Mouse (Mus musculus) lung, embryonic 14.5 days (tissue): ENCODE data around the gene Lrp3. TPM values are rescaled to one million over a fixed set of nuclear protein-coding genes. Genes with fewer than 3 reads are reported as not detected.
A peak's percentile ranks its signal among the peaks of the same experiment; 100 is the strongest.
"Not testable (repeated sequence)": the region's sequence is repeated elsewhere in the genome, so short reads cannot be mapped to it uniquely, and the experiment has no call there.

Source experiments
- ATAC-seq: fragments of 200-750 bp; cut with Nextera tagmentation; 2 replicates; pipeline ENCODE4 v1.8.0; 2017; ENCODE audit warnings: mild to moderate bottlenecking, moderate TSS enrichment, moderate library complexity; ENCODE audit not compliant: insufficient read depth
- DNase-seq: peaks from one replicate; pipeline ENCODE4 v3.0.0-alpha.2; 2015
- H3K27ac ChIP-seq: fragments of 300-500 bp; sonication (generic); 2 replicates; pipeline ENCODE4 v1.5.1; 2014; ENCODE audit warnings: low read depth, mild to moderate bottlenecking, moderate library complexity
- H3K27me3 ChIP-seq: fragments of 300-500 bp; sonication (generic); 2 replicates; pipeline ENCODE4 v1.6.1; 2014; ENCODE audit warnings: low read length, control low read depth; ENCODE audit not compliant: insufficient read depth
- H3K36me3 ChIP-seq: fragments of 300-500 bp; sonication (generic); 2 replicates; pipeline ENCODE4 v1.6.1; 2014; ENCODE audit warnings: control low read depth; ENCODE audit not compliant: insufficient read depth
- H3K4me1 ChIP-seq: fragments of 300-500 bp; sonication (generic); 2 replicates; pipeline ENCODE4 v1.6.1; 2014; ENCODE audit warnings: antibody characterized with exemption, control low read depth; ENCODE audit not compliant: insufficient read depth
- H3K4me2 ChIP-seq: fragments of 300-500 bp; sonication (generic); 2 replicates; pipeline ENCODE4 v1.6.1; 2014; ENCODE audit warnings: mild to moderate bottlenecking
- H3K4me3 ChIP-seq: fragments of 300-500 bp; sonication (generic); 2 replicates; pipeline ENCODE4 v1.5.1; 2014; ENCODE audit warnings: low read depth, low read length
- H3K9ac ChIP-seq: fragments of 300-500 bp; sonication (generic); 2 replicates; pipeline ENCODE4 v1.6.1; 2014
- H3K9me3 ChIP-seq: fragments of 300-500 bp; sonication (generic); 2 replicates; pipeline ENCODE4 v1.6.1; 2016; ENCODE audit warnings: low read depth, low read length, control low read depth
- CTCF ChIP-seq: IDR thresholded peaks from 2 replicates; pipeline ENCODE4 v1.5.1; 2016; ENCODE audit warnings: antibody characterized with exemption, low read depth
- WGBS: fragments of 180-500 bp; shearing (Covaris S2); extraction: QIAGEN DNeasy Blood & Tissue Kit; methylation state at CpG from one replicate; pipeline ENCODE4 v1.1.7; 2014; 5-methylcytosine and 5-hydroxymethylcytosine counted together
- polyA plus RNA-seq: library from polyadenylated mRNA; unstranded; fragments of >200 nt; fragmentation: Nextera tagmentation; extraction: Ambion mirVana; gene quantifications from 2 replicates; pipeline ENCODE4 v1.2.1, GENCODE M21; 2014

Lrp3 gene
- 8.2 and 11.2 TPM in 2 replicates for polyA plus RNA-seq

DNA sequence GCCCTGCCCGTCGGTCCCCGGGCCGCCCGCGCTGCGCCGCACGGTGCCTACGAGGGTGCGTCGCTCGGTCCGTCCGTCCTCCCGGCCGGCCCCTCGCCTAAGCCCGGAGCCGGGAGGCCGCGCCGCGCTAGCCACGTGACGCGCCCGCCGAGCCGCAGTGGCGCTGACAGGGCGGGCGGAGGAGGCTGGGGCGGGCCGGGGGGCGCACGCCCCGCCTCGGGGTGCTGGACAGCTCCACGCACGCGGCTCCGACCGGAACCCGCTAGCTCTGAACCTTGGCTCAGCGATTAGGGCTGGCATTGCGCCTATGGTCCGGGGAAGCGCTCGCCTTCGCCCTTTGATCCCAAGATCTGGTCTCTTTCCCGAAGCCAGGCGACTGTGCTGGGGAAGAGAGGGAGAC, at the start of gene Lrp3:
Gene Lrp3, minus strand, starts transcription at position 274 of the 400 bp plus-strand sequence.
- H3K36me3 ChIP-seq: peaks cover 9% of the 10 kb centered on the region; the same call in 1 of the 2 replicates
- H3K27ac ChIP-seq: no peak within 1 kb of the TSS; the same call in 1 of the 2 replicates
- H3K27me3 ChIP-seq: no peaks in the 10 kb centered on the region
- ATAC-seq (peak; percentile 95), DNase-seq (peak; percentile 91)
- peak within 1 kb of the TSS; percentile 82 for H3K4me2 ChIP-seq
- peak within 1 kb of the TSS; percentile 71 for H3K9ac ChIP-seq
- 0 out of 2 replicates have a peak, but pooled peaks cover 4% of the 10 kb centered on the region for H3K4me1 ChIP-seq
- whole genome bisulfite sequencing: 1% methylated on average over 46 of the region's 53 CpGs
- no peak for TF ChIP-seq CTCF
- peak within 1 kb of the TSS; percentile 61 for H3K4me3 ChIP-seq
- H3K9me3 ChIP-seq: no peaks in the 10 kb centered on the region

- peak; percentile 79 for TF ChIP-seq CTCF
- no peak overlapping the region for H3K9ac ChIP-seq
- H3K4me2 ChIP-seq: no peak overlapping the region
- no peaks in the 10 kb centered on the region for H3K9me3 ChIP-seq
- no peak overlapping the region for H3K4me3 ChIP-seq
- peak; percentile 86 for DNase-seq
- no peaks in the 10 kb centered on the region for H3K4me1 ChIP-seq
- H3K27ac ChIP-seq: no peak overlapping the region
- no peak for ATAC-seq
- H3K27me3 ChIP-seq: no peaks in the 10 kb centered on the region
- 11% methylated on average over 7 of the region's 7 CpGs for WGBS
- H3K36me3 ChIP-seq: no peaks in the 10 kb centered on the region
Measured at GRCm38 (mm10) chr7:35264746-35265145, 49.4 kb upstream of the Lrp3 start.

- DNase-seq (no peak), ATAC-seq (no peak)
- 74% methylated on average over 15 of the region's 15 CpGs for WGBS
- Histone ChIP-seq H3K9me3 (no peaks in the 10 kb centered on the region), H3K4me3 (no peak overlapping the region), H3K27me3 (no peaks in the 10 kb centered on the region), H3K36me3 (no peaks in the 10 kb centered on the region), H3K27ac (no peak overlapping the region), H3K9ac (no peak overlapping the region), H3K4me1 (no peaks in the 10 kb centered on the region), H3K4me2 (no peak overlapping the region)
- no peak for TF ChIP-seq CTCF
Measured at GRCm38 (mm10) chr7:35263595-35264489, 48.5 kb upstream of the Lrp3 start.

DNA sequence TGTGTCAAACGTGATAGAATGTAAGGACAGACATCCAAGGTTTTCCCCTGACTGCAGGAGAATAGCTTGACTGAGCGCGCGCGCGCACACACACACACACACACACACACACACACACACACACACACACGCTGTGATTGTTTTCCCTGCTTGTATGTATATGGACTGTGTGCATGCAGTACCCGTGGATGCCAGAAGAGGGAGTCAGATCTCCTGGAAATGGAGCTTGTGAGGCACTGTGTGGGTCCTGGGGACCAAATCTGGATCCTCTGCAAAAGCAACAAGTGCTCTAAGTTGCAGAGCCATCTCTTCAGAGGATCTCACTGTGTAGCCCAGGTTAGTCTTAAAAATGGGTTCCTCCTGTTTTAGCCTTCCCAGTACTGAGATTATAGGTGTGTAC, 44.1 kb upstream of the Lrp3 start:
- Histone ChIP-seq H3K9ac (no peak overlapping the region), H3K4me1 (no peaks in the 10 kb centered on the region), H3K36me3 (no peaks in the 10 kb centered on the region), H3K4me3 (no peak overlapping the region), H3K9me3 (no peaks in the 10 kb centered on the region), H3K27me3 (no peaks in the 10 kb centered on the region), H3K4me2 (no peak overlapping the region), H3K27ac (no peak overlapping the region)
- 85% methylated on average over 8 of the region's 8 CpGs for WGBS
- DNase-seq: no peak
- ATAC-seq: no peak
- peak; percentile 61 for TF ChIP-seq CTCF

DNA sequence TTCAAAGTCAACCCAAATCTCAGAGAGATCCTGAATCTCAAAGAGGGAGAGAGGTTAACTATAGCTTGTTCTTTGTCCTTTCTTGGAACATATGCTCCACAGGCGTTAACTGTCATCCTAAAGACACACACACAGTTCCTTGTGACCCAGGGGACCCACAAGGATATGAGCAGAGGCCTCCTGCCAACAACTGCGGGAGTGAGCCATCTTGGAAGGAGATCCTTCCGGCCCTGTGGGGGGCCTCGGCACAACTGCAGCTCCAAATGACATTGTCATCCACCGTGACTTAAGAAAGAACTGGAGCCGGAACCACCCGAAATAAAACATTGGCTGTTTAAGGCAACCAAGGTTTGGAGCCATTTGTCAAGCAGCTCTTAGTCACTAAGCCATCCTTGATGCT, 43.0 kb upstream of the Lrp3 start:
- no peak for TF ChIP-seq CTCF
- Histone ChIP-seq H3K27ac (peak overlapping the region; percentile 42; the same call in 1 of the 2 replicates), H3K4me1 (no peaks in the 10 kb centered on the region), H3K9me3 (no peaks in the 10 kb centered on the region), H3K4me2 (no peak overlapping the region), H3K27me3 (no peaks in the 10 kb centered on the region), H3K9ac (no peak overlapping the region), H3K36me3 (no peaks in the 10 kb centered on the region), H3K4me3 (no peak overlapping the region)
- DNase-seq (peak; percentile 75), ATAC-seq (peak; percentile 63; the same call in 1 of the 2 replicates)
- WGBS: 39% methylated on average over 7 of the region's 7 CpGs

DNA sequence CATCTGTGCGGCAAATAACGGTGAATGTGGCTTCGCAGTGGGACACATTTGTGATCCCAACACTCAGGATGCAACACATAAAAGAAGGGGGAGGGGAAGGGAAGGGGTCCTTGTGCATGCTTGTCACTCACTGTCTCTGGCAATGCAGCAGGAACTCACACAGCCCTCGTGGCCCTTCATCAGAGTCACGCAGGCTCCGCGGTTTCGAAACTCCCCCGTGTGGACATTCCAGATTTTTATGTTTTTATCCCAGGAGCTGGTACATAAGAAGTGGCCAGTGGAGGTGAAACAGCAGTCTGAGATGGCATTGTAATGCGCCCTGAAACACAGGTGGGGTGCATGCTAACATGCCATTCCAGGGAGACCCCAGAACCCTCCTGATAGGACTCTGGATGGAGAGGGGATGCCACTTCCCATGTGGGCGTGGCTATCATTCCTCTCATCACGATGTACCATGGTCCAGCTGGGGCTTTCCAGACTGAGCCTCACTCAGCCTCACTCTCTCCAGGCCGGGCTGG, 36.8 kb upstream of the Lrp3 start:
- 10% methylated on average over 13 of the region's 13 CpGs for WGBS
- no peak overlapping the region for H3K9ac ChIP-seq
- H3K27me3 ChIP-seq: no peaks in the 10 kb centered on the region
- H3K36me3 ChIP-seq: no peaks in the 10 kb centered on the region
- ATAC-seq: peak; percentile 86
- H3K27ac ChIP-seq: no peak overlapping the region
- H3K4me1 ChIP-seq: no peaks in the 10 kb centered on the region
- peak overlapping the region; percentile 50 for H3K4me2 ChIP-seq
- TF ChIP-seq CTCF: peak; percentile 62
- H3K9me3 ChIP-seq: no peaks in the 10 kb centered on the region
- peak; percentile 79 for DNase-seq
- H3K4me3 ChIP-seq: peak overlapping the region; percentile 16; the same call in 1 of the 2 replicates

GRCm38 (mm10) chr7:35237935-35238334, 22.6 kb upstream of the Lrp3 start:
- H3K27me3 ChIP-seq, ATAC-seq, H3K9ac ChIP-seq, H3K9me3 ChIP-seq, H3K4me3 ChIP-seq, H3K36me3 ChIP-seq, H3K27ac ChIP-seq, H3K4me2 ChIP-seq, DNase-seq, H3K4me1 ChIP-seq: not testable (repeated sequence)
- WGBS: 56% methylated on average over 2 of the region's 3 CpGs
